Mouse (Mus musculus) heart, embryonic 14.5 days (tissue): ENCODE measurements at regions not wholly inside any gene's neighbourhood (a gene's known extent, or its start where the extent isn't known, plus 50 kb on each side); places are given as distances from the start of the nearest gene placed in this dataset.

Source experiments
- ATAC-seq: fragments of 200-750 bp; cut with Nextera tagmentation; 2 replicates; pipeline ENCODE4 v1.8.0; 2017; ENCODE audit warnings: low read depth, moderate TSS enrichment; ENCODE audit not compliant: insufficient number of reproducible peaks, insufficient read depth, low FRiP score
- H3K27ac ChIP-seq, 2 experiments: fragments of 200-500 bp in 1 of 2; fragments of 300-500 bp in 1 of 2; sonication (generic) in 1 of 2; replicated peaks in 1 of 2; 2 replicates each; pipeline ENCODE4 v1.5.1; 2012 to 2014; ENCODE audit warnings: low read depth in 2 of 2, low read length in 2 of 2, control low read depth in 1 of 2, mild to moderate bottlenecking in 1 of 2, mixed read lengths in 1 of 2; ENCODE audit not compliant: control insufficient read depth in 1 of 2, insufficient read depth in 1 of 2
- H3K27me3 ChIP-seq: fragments of 300-500 bp; sonication (generic); 2 replicates; pipeline ENCODE4 v1.6.1; 2014; ENCODE audit warnings: mild to moderate bottlenecking, low read length, control low read depth; ENCODE audit not compliant: control insufficient read depth, insufficient read depth
- H3K36me3 ChIP-seq: fragments of 300-500 bp; sonication (generic); 2 replicates; pipeline ENCODE4 v1.6.1; 2014; ENCODE audit warnings: mild to moderate bottlenecking, control low read depth, low read length, mixed read lengths; ENCODE audit not compliant: control insufficient read depth, insufficient read depth
- H3K4me1 ChIP-seq, 2 experiments: fragments of 200-500 bp in 1 of 2; fragments of 300-500 bp in 1 of 2; sonication (generic) in 1 of 2; 2 replicates each; pipeline ENCODE4 v1.6.1; 2012 to 2014; ENCODE audit warnings: low read length in 2 of 2, control low read depth in 1 of 2, mixed read lengths in 1 of 2; ENCODE audit not compliant: control insufficient read depth in 2 of 2, insufficient read depth in 2 of 2
- H3K4me2 ChIP-seq: fragments of 300-500 bp; sonication (generic); 2 replicates; pipeline ENCODE4 v1.6.1; 2014; ENCODE audit warnings: mild to moderate bottlenecking, low read length
- H3K4me3 ChIP-seq, 2 experiments: fragments of 200-500 bp in 1 of 2; fragments of 300-500 bp in 1 of 2; sonication (generic) in 1 of 2; 2 replicates each; pipeline ENCODE4 v1.5.1; 2012 to 2014; ENCODE audit warnings: low read length in 2 of 2, mild to moderate bottlenecking in 2 of 2, control low read depth in 1 of 2, low read depth in 1 of 2, moderate library complexity in 1 of 2; ENCODE audit not compliant: control insufficient read depth in 1 of 2, insufficient read depth in 1 of 2
- H3K9ac ChIP-seq: fragments of 300-500 bp; sonication (generic); 2 replicates; pipeline ENCODE4 v1.6.1; 2014; ENCODE audit warnings: mild to moderate bottlenecking, low read length
- H3K9me3 ChIP-seq: fragments of 300-500 bp; sonication (generic); 2 replicates; pipeline ENCODE4 v1.6.1; 2016; ENCODE audit warnings: low read length, control low read depth; ENCODE audit not compliant: control insufficient read depth
- WGBS: fragments of 180-500 bp; shearing (Covaris S2); extraction: QIAGEN DNeasy Blood & Tissue Kit; methylation state at CpG from one replicate; pipeline ENCODE4 v1.1.7; 2014; 5-methylcytosine and 5-hydroxymethylcytosine counted together

GRCm38 (mm10) chr19:27031030-27031700 is 145.5 kb downstream of the Gm815 start:
- H3K27me3 ChIP-seq, result no peaks in the 10 kb centered on the region
- no peak for ATAC-seq
- H3K27ac ChIP-seq, result no peak overlapping the region; a peak in 1 of 4 replicates
- no peak overlapping the region for H3K4me3 ChIP-seq
- H3K9ac ChIP-seq, result no peak overlapping the region
- H3K4me2 ChIP-seq, result no peak overlapping the region
- peaks cover 0 to 2% of the 10 kb centered on the region in 2 experiments; a peak in 2 of 4 replicates for H3K4me1 ChIP-seq
- no peaks in the 10 kb centered on the region for H3K9me3 ChIP-seq
- H3K36me3 ChIP-seq, result no peaks in the 10 kb centered on the region
- WGBS, result 61% methylated on average over 7 of the region's 7 CpGs

- Histone ChIP-seq H3K36me3 (no peaks in the 10 kb centered on the region), H3K9ac (no peak overlapping the region), H3K9me3 (no peaks in the 10 kb centered on the region), H3K4me3 (no peak overlapping the region), H3K4me2 (no peak overlapping the region; the same call in 1 of the 2 replicates), H3K4me1 (peaks cover 2 to 4% of the 10 kb centered on the region in 2 experiments), H3K27me3 (no peaks in the 10 kb centered on the region), H3K27ac (peak overlapping the region; percentile 45 to 49; a peak in 1 of 4 replicates)
- 48% methylated on average over 5 of the region's 5 CpGs for WGBS
- no peak for ATAC-seq
These were observed 146.9 kb downstream of the Gm815 start for GRCm38 (mm10) chr19:27032621-27033020.

- Histone ChIP-seq H3K9me3 (no peaks in the 10 kb centered on the region), H3K4me1 (peaks cover 8 to 19% of the 10 kb centered on the region in 2 experiments), H3K27me3 (no peaks in the 10 kb centered on the region), H3K4me3 (no peak overlapping the region), H3K9ac (peak overlapping the region; percentile 31; the same call in 1 of the 2 replicates), H3K36me3 (no peaks in the 10 kb centered on the region), H3K27ac (peak overlapping the region; percentile 89 to 90), H3K4me2 (peak overlapping the region; percentile 43; the same call in 1 of the 2 replicates)
- peak; percentile 84; the same call in 1 of the 2 replicates for ATAC-seq
- WGBS, result 28% methylated on average over 3 of the region's 3 CpGs
These were observed 152.6 kb downstream of the Gm815 start for GRCm38 (mm10) chr19:27038298-27038697.

- Histone ChIP-seq H3K9me3 (no peaks in the 10 kb centered on the region), H3K9ac (no peak overlapping the region), H3K27me3 (no peaks in the 10 kb centered on the region), H3K4me1 (peaks cover 8 to 19% of the 10 kb centered on the region in 2 experiments), H3K4me3 (no peak overlapping the region), H3K36me3 (no peaks in the 10 kb centered on the region), H3K27ac (no peak overlapping the region), H3K4me2 (no peak overlapping the region)
- WGBS, result 33% methylated on average over 3 of the region's 3 CpGs
- no peak for ATAC-seq
These were observed 154.8 kb downstream of the Gm815 start for GRCm38 (mm10) chr19:27040321-27041025.

- peak overlapping the region; percentile 48 to 78 for H3K27ac ChIP-seq
- 23% methylated on average over 12 of the region's 12 CpGs for WGBS
- ATAC-seq, result peak; percentile 56
- H3K4me3 ChIP-seq, result peak overlapping the region in 1 of 2 experiments; percentile 17; a peak in 1 of 4 replicates
- H3K9me3 ChIP-seq, result no peaks in the 10 kb centered on the region
- peaks cover 10 to 45% of the 10 kb centered on the region in 2 experiments for H3K4me1 ChIP-seq
- peak overlapping the region; percentile 35 for H3K4me2 ChIP-seq
- H3K36me3 ChIP-seq, result no peaks in the 10 kb centered on the region
- 0 out of 2 replicates have a peak overlapping the region, but pooled peaks have one; percentile 3 for H3K9ac ChIP-seq
- no peaks in the 10 kb centered on the region for H3K27me3 ChIP-seq
These were observed 149.7 kb upstream of the Vldlr start for GRCm38 (mm10) chr19:27066449-27067181.

- no peaks in the 10 kb centered on the region for H3K36me3 ChIP-seq
- H3K27ac ChIP-seq, result no peak overlapping the region
- no peaks in the 10 kb centered on the region for H3K9me3 ChIP-seq
- ATAC-seq, result no peak
- no peaks in the 10 kb centered on the region for H3K27me3 ChIP-seq
- no peak overlapping the region for H3K9ac ChIP-seq
- no peak overlapping the region for H3K4me2 ChIP-seq
- peaks cover 5 to 9% of the 10 kb centered on the region in 2 experiments for H3K4me1 ChIP-seq
- no peak overlapping the region for H3K4me3 ChIP-seq
- WGBS, result 61% methylated on average over 3 of the region's 3 CpGs
These were observed 143.0 kb upstream of the Vldlr start for GRCm38 (mm10) chr19:27073281-27073680.

- H3K36me3 ChIP-seq, result no peaks in the 10 kb centered on the region
- no peak overlapping the region for H3K4me3 ChIP-seq
- no peak overlapping the region for H3K4me2 ChIP-seq
- H3K27me3 ChIP-seq, result no peaks in the 10 kb centered on the region
- H3K27ac ChIP-seq, result no peak overlapping the region
- H3K9me3 ChIP-seq, result no peaks in the 10 kb centered on the region
- WGBS, result 70% methylated on average over 5 of the region's 5 CpGs
- H3K9ac ChIP-seq, result no peak overlapping the region
- no peak for ATAC-seq
- peaks cover 5 to 9% of the 10 kb centered on the region in 2 experiments for H3K4me1 ChIP-seq
These were observed 141.3 kb upstream of the Vldlr start for GRCm38 (mm10) chr19:27075019-27075418.
